Mouse (Mus musculus): Measurements from ENCODE around the gene Mphosph9. TPM values are rescaled to one million over a fixed set of nuclear protein-coding genes. Genes with fewer than 3 reads are reported as not detected.
"Not testable (repeated sequence)": the region's sequence is repeated elsewhere in the genome, so short reads cannot be mapped to it uniquely, and the experiment has no call there.

The Mphosph9 gene
- polyA plus RNA-seq (2014; fragmentation: Nextera tagmentation; extraction: Ambion mirVana) = 21.2 and 22.2 TPM in 2 replicates

DNA sequence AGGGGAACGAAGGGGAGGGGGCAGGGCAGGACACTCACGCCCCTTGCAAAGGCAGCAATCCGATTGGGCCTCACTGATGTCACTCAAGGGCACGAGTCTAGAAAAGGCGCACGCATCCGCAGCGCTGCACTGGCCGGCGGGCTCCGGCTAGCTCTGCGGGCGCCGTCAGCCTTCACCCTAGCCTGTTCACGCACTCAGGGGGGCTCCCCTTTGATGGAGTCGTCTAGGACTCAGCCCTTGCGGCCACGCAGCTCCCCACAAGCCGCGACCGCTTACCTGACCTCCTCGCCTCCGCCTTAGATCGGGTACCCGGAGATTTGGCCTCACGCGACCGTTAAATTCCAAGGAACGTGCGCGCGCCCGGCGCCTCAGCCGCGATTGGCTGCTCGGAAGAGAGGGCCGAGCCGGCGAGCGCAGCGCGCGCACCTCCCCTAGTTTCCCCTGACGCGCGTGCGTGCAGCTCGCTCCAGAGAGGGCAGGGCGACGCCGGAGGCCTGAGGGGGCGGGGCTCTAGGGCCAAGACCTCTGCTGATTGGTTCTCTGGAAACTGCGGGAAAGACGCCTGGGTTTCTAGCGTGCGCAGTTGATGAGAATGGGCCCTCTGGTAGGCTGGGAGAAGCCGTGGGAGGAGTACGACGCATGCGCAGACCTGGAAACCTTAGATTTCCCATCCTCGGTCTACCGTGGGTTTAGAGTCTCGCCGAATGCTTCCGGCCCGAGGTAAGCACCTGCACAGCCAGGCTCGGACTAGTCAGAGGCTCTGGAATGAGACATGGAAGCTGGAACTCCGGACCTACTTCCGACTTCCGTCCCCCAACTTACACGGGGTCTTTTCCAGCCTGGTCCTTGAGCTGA is at the start of gene Mphosph9, which contains the start of gene 2810006K23Rik:
Gene Mphosph9 (minus strand): TSS at position 463 of the 855 bp plus-strand sequence.
Gene 2810006K23Rik (plus strand): TSS at position 580 of the 855 bp plus-strand sequence.
- peaks cover 11% of the 10 kb centered on the region for H3K4me1 ChIP-seq (replicated peaks; ENCODE audit: control insufficient read depth, insufficient read depth, low read length)
- no peaks in the 10 kb centered on the region; the same call in none of the 2 replicates for H3K36me3 ChIP-seq (ENCODE audit: control insufficient read depth, insufficient read depth, low read length)
- peak within 1 kb of the TSS; percentile 86 for H3K27ac ChIP-seq (ENCODE audit: low read depth, low read length)
- peak within 1 kb of the TSS; percentile 82 for H3K4me2 ChIP-seq (ENCODE audit: low read depth, low read length, severe bottlenecking)
- peak within 1 kb of the TSS; percentile 82 for H3K9ac ChIP-seq (ENCODE audit: low read length)
- peak within 1 kb of the TSS; percentile 54 for H3K4me3 ChIP-seq (ENCODE audit: low read depth, low read length)
- no peaks in the 10 kb centered on the region for H3K27me3 ChIP-seq (ENCODE audit: control insufficient read depth, insufficient read depth, low read length)
- under 1% methylated on average over 72 of the region's 72 CpGs for WGBS
- H3K9me3 ChIP-seq (ENCODE audit: control insufficient read depth, low read length) = no peaks in the 10 kb centered on the region
- peak; percentile 98 for ATAC-seq (replicated peaks; ENCODE audit: low FRiP score)
- DNase-seq (ENCODE audit: low spot score) = peak; percentile 100

DNA sequence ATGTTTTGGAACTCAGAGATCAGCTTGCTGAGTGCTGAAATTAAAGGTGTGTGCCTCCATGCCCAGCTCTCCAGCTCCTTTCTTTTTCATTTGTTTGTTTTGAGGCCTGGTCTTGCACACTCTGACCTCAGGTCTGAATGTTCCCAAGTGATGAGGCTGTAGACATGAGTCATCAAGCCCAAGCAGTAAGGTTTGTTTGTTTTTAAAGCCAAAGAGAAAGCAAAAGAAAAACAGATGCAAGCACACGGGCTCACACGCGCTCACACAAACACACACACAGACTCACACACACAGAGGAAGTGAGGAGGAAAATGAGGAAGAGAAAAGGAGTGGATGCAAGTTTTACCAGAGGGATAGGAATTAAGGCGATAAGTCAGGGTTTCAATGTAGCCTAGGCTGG is 49.4 kb upstream of the Mphosph9 start:
- H3K9me3 ChIP-seq (ENCODE audit: control insufficient read depth, low read length) = no peaks in the 10 kb centered on the region
- H3K4me1 ChIP-seq (replicated peaks; ENCODE audit: control insufficient read depth, insufficient read depth, low read length) = no peaks in the 10 kb centered on the region
- WGBS = 92% methylated on average over 4 of the region's 4 CpGs
- H3K4me3 ChIP-seq (ENCODE audit: low read depth, low read length) = no peak overlapping the region
- ATAC-seq (replicated peaks; ENCODE audit: low FRiP score) = no peak
- H3K27ac ChIP-seq (ENCODE audit: low read depth, low read length) = no peak overlapping the region
- no peak overlapping the region for H3K9ac ChIP-seq (ENCODE audit: low read length)
- H3K27me3 ChIP-seq (ENCODE audit: control insufficient read depth, insufficient read depth, low read length) = no peaks in the 10 kb centered on the region
- peaks cover 12% of the 10 kb centered on the region for H3K36me3 ChIP-seq (ENCODE audit: control insufficient read depth, insufficient read depth, low read length)
- no peak for DNase-seq (ENCODE audit: low spot score)
- H3K4me2 ChIP-seq (ENCODE audit: low read depth, low read length, severe bottlenecking) = no peak overlapping the region

DNA sequence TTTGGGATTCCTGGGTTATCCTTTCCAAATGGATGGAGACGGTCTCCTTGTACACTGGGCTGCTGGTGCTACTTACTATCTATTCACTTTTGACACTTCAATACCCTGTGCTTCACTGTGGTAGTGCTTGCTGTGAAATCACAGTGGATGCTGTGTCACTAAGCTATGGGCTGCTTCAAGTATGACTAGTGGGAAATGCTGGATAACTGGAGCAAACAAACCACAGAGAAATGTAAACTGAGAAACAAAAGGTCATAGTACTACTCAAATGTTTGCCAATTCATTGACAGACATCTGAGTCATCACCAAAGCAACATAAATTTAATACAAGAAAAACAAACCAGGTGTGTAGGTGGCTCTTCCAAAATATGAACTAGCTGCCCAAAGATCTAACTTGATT is 48.6 kb upstream of the Mphosph9 start:
- no peak overlapping the region for H3K4me2 ChIP-seq (ENCODE audit: low read depth, low read length, severe bottlenecking)
- 87% methylated on average over 1 of the region's 1 CpGs for WGBS
- H3K27me3 ChIP-seq (ENCODE audit: control insufficient read depth, insufficient read depth, low read length) = no peaks in the 10 kb centered on the region
- H3K27ac ChIP-seq (ENCODE audit: low read depth, low read length) = no peak overlapping the region
- H3K4me3 ChIP-seq (ENCODE audit: low read depth, low read length) = no peak overlapping the region
- H3K9ac ChIP-seq (ENCODE audit: low read length) = no peak overlapping the region
- peaks cover 12% of the 10 kb centered on the region for H3K36me3 ChIP-seq (ENCODE audit: control insufficient read depth, insufficient read depth, low read length)
- no peaks in the 10 kb centered on the region for H3K4me1 ChIP-seq (replicated peaks; ENCODE audit: control insufficient read depth, insufficient read depth, low read length)
- no peak for ATAC-seq (replicated peaks; ENCODE audit: low FRiP score)
- no peak for DNase-seq (ENCODE audit: low spot score)
- no peaks in the 10 kb centered on the region for H3K9me3 ChIP-seq (ENCODE audit: control insufficient read depth, low read length)

DNA sequence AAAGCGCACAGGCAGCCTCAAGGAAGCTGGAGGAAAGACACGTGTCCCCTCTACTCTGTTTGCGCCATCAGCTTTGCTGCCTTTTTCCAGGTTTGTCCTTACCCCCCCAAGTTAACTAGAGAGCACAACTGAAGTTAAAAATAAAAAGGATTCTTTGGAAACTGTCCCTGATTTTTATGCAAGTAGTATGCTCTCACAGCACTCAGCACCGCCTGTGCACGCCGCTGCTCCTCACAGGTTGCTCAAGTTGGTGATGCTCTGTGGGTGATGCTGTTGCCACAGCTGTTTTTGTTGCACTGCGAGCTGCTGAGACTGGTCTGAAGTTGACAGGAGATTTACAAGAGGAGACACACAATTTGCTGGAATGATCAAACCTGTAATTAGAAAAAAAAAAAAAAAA is 46.5 kb upstream of the Mphosph9 start:
- peaks cover 17% of the 10 kb centered on the region for H3K36me3 ChIP-seq (ENCODE audit: control insufficient read depth, insufficient read depth, low read length)
- ATAC-seq (replicated peaks; ENCODE audit: low FRiP score) (no peak), DNase-seq (ENCODE audit: low spot score) (no peak)
- no peak overlapping the region for H3K4me2 ChIP-seq (ENCODE audit: low read depth, low read length, severe bottlenecking)
- no peak overlapping the region for H3K9ac ChIP-seq (ENCODE audit: low read length)
- no peak overlapping the region for H3K4me3 ChIP-seq (ENCODE audit: low read depth, low read length)
- H3K4me1 ChIP-seq (replicated peaks; ENCODE audit: control insufficient read depth, insufficient read depth, low read length) = no peaks in the 10 kb centered on the region
- 97% methylated on average over 7 of the region's 7 CpGs for WGBS
- no peaks in the 10 kb centered on the region for H3K9me3 ChIP-seq (ENCODE audit: control insufficient read depth, low read length)
- H3K27me3 ChIP-seq (ENCODE audit: control insufficient read depth, insufficient read depth, low read length) = no peaks in the 10 kb centered on the region
- H3K27ac ChIP-seq (ENCODE audit: low read depth, low read length) = no peak overlapping the region

DNA sequence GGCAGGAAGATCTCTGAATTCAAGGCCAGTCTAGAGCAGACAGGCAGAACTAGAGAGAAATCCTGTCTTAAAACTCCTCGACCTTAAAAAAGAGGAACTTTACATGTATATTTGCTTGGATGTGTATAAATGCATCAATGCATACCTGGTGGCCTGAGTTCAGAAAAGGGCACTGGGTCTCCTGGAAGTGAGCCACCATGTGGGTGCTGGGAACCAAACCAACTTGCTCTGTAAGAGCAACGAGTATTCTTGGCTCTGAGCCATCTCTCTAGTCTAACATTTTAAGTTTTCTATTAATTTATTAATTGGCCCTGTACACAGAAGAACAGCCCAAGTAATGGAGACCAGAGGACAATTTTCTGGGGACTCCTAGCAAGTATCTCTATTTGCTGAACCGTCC is 38.9 kb upstream of the Mphosph9 start:
- 89% methylated on average over 3 of the region's 3 CpGs for WGBS

DNA sequence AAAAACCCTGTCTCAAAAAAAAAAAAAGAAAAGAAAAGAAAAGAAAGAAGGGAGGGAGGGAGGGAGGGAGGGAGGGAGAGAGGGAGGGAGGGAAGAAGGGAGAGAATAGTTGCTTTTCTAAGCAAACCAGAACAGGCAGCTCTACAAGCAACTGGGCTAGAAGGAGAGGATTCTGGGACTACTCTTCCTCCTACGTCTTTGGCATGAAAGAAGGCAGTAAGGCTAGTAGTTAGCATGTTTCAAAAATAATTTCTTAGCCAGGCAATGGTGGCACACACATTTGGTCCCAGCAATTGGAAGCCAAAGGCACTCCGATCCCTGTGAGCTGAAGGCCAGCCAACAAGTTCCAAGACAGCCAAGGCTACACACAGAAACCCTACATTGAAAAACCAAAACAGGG is 38.0 kb upstream of the Mphosph9 start:
- WGBS = 97% methylated on average over 2 of the region's 2 CpGs
- no peak for ATAC-seq (replicated peaks; ENCODE audit: low FRiP score)

More for the DNA sequence above, 38.9 kb upstream of the Mphosph9 start:
- no peak overlapping the region for H3K27ac ChIP-seq (ENCODE audit: low read depth, low read length)
- H3K4me1 ChIP-seq (replicated peaks; ENCODE audit: control insufficient read depth, insufficient read depth, low read length) = no peaks in the 10 kb centered on the region
- H3K4me3 ChIP-seq (ENCODE audit: low read depth, low read length) = no peak overlapping the region
- H3K9me3 ChIP-seq (ENCODE audit: control insufficient read depth, low read length) = no peaks in the 10 kb centered on the region
- no peak overlapping the region for H3K4me2 ChIP-seq (ENCODE audit: low read depth, low read length, severe bottlenecking)
- DNase-seq (ENCODE audit: low spot score) (no peak), ATAC-seq (replicated peaks; ENCODE audit: low FRiP score) (no peak)
- H3K36me3 ChIP-seq (ENCODE audit: control insufficient read depth, insufficient read depth, low read length) = peaks cover 6% of the 10 kb centered on the region; the same call in 1 of the 2 replicates
- no peak overlapping the region for H3K9ac ChIP-seq (ENCODE audit: low read length)
- no peaks in the 10 kb centered on the region for H3K27me3 ChIP-seq (ENCODE audit: control insufficient read depth, insufficient read depth, low read length)

DNA sequence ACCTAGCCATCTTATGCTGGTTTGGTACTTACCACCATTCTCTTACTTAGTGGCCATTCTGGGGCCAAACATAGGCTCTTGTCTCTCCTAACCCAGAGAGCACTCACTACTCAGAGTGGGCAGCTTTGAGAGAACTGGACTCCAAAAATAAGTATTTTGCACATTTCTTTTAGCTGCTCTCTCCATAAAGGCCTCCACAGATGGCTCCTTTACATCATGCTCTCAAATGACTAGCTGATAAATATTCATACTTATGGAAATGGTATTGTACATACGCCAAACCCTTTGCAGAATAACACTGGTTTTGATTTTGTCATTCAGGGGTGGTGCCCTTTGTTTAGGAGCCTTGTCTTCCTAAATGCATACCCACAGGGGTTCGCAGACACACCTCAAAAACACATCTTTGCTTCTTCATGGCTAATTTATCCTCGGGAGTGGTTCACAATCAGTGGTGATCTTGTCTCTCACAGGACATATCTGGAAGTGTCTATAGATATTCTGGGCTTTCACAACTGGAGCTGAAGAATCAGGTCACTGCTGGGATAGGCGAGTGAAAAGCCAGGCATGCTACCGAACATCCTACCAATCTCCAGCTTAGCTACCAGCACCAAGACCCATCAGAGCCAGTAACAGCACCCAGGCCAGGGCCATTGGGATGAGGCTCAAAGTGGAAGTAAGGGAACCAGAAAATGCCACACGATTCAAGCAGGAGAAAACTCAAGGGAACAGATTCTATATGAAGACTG is 36.6 kb upstream of the Mphosph9 start:
- no peak for ATAC-seq (replicated peaks; ENCODE audit: low FRiP score)
- Histone ChIP-seq H3K27ac (ENCODE audit: low read depth, low read length) (no peak overlapping the region), H3K36me3 (ENCODE audit: control insufficient read depth, insufficient read depth, low read length) (no peaks in the 10 kb centered on the region), H3K4me1 (replicated peaks; ENCODE audit: control insufficient read depth, insufficient read depth, low read length) (no peaks in the 10 kb centered on the region), H3K9ac (ENCODE audit: low read length) (no peak overlapping the region), H3K9me3 (ENCODE audit: control insufficient read depth, low read length) (no peaks in the 10 kb centered on the region), H3K27me3 (ENCODE audit: control insufficient read depth, insufficient read depth, low read length) (no peaks in the 10 kb centered on the region), H3K4me2 (ENCODE audit: low read depth, low read length, severe bottlenecking) (no peak overlapping the region), H3K4me3 (ENCODE audit: low read depth, low read length) (no peak overlapping the region)
- DNase-seq (ENCODE audit: low spot score) = no peak
- 88% methylated on average over 6 of the region's 6 CpGs for WGBS

More for the DNA sequence above, 38.0 kb upstream of the Mphosph9 start:
- no peak overlapping the region for H3K9ac ChIP-seq (ENCODE audit: low read length)
- no peak overlapping the region for H3K4me2 ChIP-seq (ENCODE audit: low read depth, low read length, severe bottlenecking)
- H3K4me3 ChIP-seq (ENCODE audit: low read depth, low read length) = no peak overlapping the region
- H3K36me3 ChIP-seq (ENCODE audit: control insufficient read depth, insufficient read depth, low read length) = peaks cover 3% of the 10 kb centered on the region; the same call in 1 of the 2 replicates
- no peaks in the 10 kb centered on the region for H3K4me1 ChIP-seq (replicated peaks; ENCODE audit: control insufficient read depth, insufficient read depth, low read length)
- no peaks in the 10 kb centered on the region for H3K9me3 ChIP-seq (ENCODE audit: control insufficient read depth, low read length)
- H3K27ac ChIP-seq (ENCODE audit: low read depth, low read length) = no peak overlapping the region
- no peaks in the 10 kb centered on the region for H3K27me3 ChIP-seq (ENCODE audit: control insufficient read depth, insufficient read depth, low read length)
- DNase-seq (ENCODE audit: low spot score) = no peak

DNA sequence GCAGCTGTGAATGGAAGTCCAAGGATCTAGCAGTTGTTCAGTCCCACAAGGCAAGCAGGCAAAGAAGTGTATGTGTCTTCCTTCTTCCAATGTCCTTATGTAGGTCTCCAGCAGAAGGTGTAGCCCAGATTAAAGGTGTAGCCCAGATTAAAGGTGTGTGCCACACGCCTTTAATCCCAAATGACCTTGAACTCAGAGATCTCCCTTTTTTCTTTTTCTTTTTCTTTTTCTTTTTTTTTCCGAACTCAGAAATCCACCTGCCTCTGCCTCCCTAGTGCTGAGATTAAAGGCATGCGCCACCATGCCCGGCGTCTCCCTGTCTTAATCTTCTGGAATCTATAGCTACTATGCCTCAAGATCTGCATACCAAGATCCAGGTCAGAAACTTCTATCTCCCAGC is 35.2 kb upstream of the Mphosph9 start, which contains the start of gene Cdk2ap1:
Gene Cdk2ap1 (minus strand): TSS at position 101 of the 400 bp plus-strand sequence.
- ATAC-seq (replicated peaks; ENCODE audit: low FRiP score); H3K27me3 ChIP-seq (ENCODE audit: control insufficient read depth, insufficient read depth, low read length); DNase-seq (ENCODE audit: low spot score); H3K4me2 ChIP-seq (ENCODE audit: low read depth, low read length, severe bottlenecking); H3K9me3 ChIP-seq (ENCODE audit: control insufficient read depth, low read length); H3K4me3 ChIP-seq (ENCODE audit: low read depth, low read length); H3K27ac ChIP-seq (ENCODE audit: low read depth, low read length); H3K9ac ChIP-seq (ENCODE audit: low read length); H3K4me1 ChIP-seq (replicated peaks; ENCODE audit: control insufficient read depth, insufficient read depth, low read length); H3K36me3 ChIP-seq (ENCODE audit: control insufficient read depth, insufficient read depth, low read length): not testable (repeated sequence)
- WGBS = 89% methylated on average over 5 of the region's 5 CpGs
